Mouse (Mus musculus) hindbrain, embryonic 15.5 days (tissue): ENCODE measurements around the gene Pla2g1b. TPM values are rescaled to one million over a fixed set of nuclear protein-coding genes. Genes with fewer than 3 reads are reported as not detected.
"Not testable (repeated sequence)": the region's sequence is repeated elsewhere in the genome, so short reads cannot be mapped to it uniquely, and the experiment has no call there.

ENCODE experiments used
- ATAC-seq: fragments of 200-750 bp; cut with Nextera tagmentation; 2 replicates; pipeline ENCODE4 v1.8.0; 2017; ENCODE audit warnings: low read depth, moderate number of reproducible peaks, moderate TSS enrichment; ENCODE audit not compliant: low FRiP score
- H3K27ac ChIP-seq: fragments of 300-500 bp; sonication (generic); replicated peaks from 2 replicates; pipeline ENCODE4 v1.5.1; 2015; ENCODE audit warnings: mild to moderate bottlenecking, inconsistent platforms
- H3K27me3 ChIP-seq: fragments of 300-500 bp; sonication (generic); 2 replicates; pipeline ENCODE4 v1.6.1; 2015; ENCODE audit warnings: control low read depth, inconsistent platforms
- H3K36me3 ChIP-seq: fragments of 300-500 bp; sonication (generic); 2 replicates; pipeline ENCODE4 v1.6.1; 2015; ENCODE audit warnings: control low read depth, inconsistent platforms
- H3K4me1 ChIP-seq: fragments of 300-500 bp; sonication (generic); replicated peaks from 2 replicates; pipeline ENCODE4 v1.6.1; 2015; ENCODE audit warnings: control low read depth, inconsistent platforms
- H3K4me2 ChIP-seq: fragments of 300-500 bp; sonication (generic); 2 replicates; pipeline ENCODE4 v1.6.1; 2015; ENCODE audit warnings: moderate library complexity, mild to moderate bottlenecking, inconsistent platforms
- H3K4me3 ChIP-seq: fragments of 300-500 bp; sonication (generic); 2 replicates; pipeline ENCODE4 v1.5.1; 2015; ENCODE audit warnings: mild to moderate bottlenecking, inconsistent platforms
- H3K9ac ChIP-seq: fragments of 300-500 bp; sonication (generic); 2 replicates; pipeline ENCODE4 v1.6.1; 2015; ENCODE audit warnings: inconsistent platforms
- H3K9me3 ChIP-seq: fragments of 300-500 bp; sonication (generic); 2 replicates; pipeline ENCODE4 v1.6.1; 2016; ENCODE audit warnings: control low read depth, inconsistent platforms
- whole genome bisulfite sequencing: fragments of 180-500 bp; shearing (Covaris S2); methylation state at CpG from one replicate; pipeline ENCODE4 v1.1.7; 2015; 5-methylcytosine and 5-hydroxymethylcytosine counted together
- polyA plus RNA-seq: library from polyadenylated mRNA; unstranded; fragments of >200 nt; fragmentation: Nextera tagmentation; extraction: Ambion mirVana; gene quantifications from 2 replicates; pipeline ENCODE4 v1.2.1, GENCODE M21; 2015

Gene Pla2g1b
- polyA plus RNA-seq, 1 experiment from 2014 or later, result not detected

- no peaks in the 10 kb centered on the region for H3K36me3 ChIP-seq
- WGBS, result 90% methylated on average over 7 of the region's 7 CpGs
- H3K4me1 ChIP-seq, result peaks cover 49% of the 10 kb centered on the region
- no peak overlapping the region for H3K9ac ChIP-seq
- H3K4me2 ChIP-seq, result no peak overlapping the region
- H3K27ac ChIP-seq, result no peak overlapping the region
- H3K27me3 ChIP-seq, result no peaks in the 10 kb centered on the region
- no peaks in the 10 kb centered on the region for H3K9me3 ChIP-seq
- no peak overlapping the region for H3K4me3 ChIP-seq
- ATAC-seq, result no peak
Measured at GRCm38 (mm10) chr5:115512375-115512774, 46.3 kb downstream of the Pla2g1b start.

GRCm38 (mm10) chr5:115513246-115513645 lies 47.2 kb downstream of the Pla2g1b start:
- no peak overlapping the region for H3K9ac ChIP-seq
- H3K27ac ChIP-seq, result no peak overlapping the region
- no peak overlapping the region for H3K4me2 ChIP-seq
- peaks cover 40% of the 10 kb centered on the region for H3K4me1 ChIP-seq
- no peaks in the 10 kb centered on the region for H3K36me3 ChIP-seq
- WGBS, result 95% methylated on average over 14 of the region's 14 CpGs
- no peaks in the 10 kb centered on the region for H3K9me3 ChIP-seq
- ATAC-seq, result no peak
- H3K4me3 ChIP-seq, result no peak overlapping the region
- H3K27me3 ChIP-seq, result no peaks in the 10 kb centered on the region

GRCm38 (mm10) chr5:115513721-115514120 lies 47.7 kb downstream of the Pla2g1b start:
- Histone ChIP-seq H3K9ac (no peak overlapping the region), H3K4me2 (no peak overlapping the region), H3K4me1 (peaks cover 35% of the 10 kb centered on the region), H3K27ac (no peak overlapping the region), H3K27me3 (no peaks in the 10 kb centered on the region), H3K9me3 (no peaks in the 10 kb centered on the region), H3K36me3 (no peaks in the 10 kb centered on the region), H3K4me3 (no peak overlapping the region)
- ATAC-seq, result no peak
- WGBS, result 95% methylated on average over 16 of the region's 16 CpGs

DNA sequence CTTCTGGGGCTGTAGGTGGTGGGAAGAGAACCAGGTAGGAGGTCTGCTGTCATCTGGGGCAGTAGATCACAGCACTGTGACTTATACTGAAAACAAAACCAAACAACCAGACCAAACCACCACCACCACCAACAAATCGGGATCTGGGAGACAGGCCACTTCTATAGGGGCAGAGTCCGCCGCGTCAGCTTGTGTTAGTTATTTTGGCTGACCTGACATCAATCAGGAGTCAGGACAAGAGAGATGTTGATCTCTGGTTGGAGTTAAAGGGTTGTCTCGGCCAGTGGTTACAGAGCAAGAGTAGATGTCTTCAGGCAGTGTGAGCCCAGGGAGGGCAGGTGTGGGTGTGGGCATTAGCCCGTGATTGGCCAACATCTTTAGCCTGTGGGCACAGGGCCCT lies 48.3 kb downstream of the Pla2g1b start:
- Histone ChIP-seq H3K27me3 (no peaks in the 10 kb centered on the region), H3K36me3 (no peaks in the 10 kb centered on the region), H3K4me2 (no peak overlapping the region), H3K4me3 (no peak overlapping the region), H3K4me1 (peaks cover 29% of the 10 kb centered on the region), H3K27ac (peak overlapping the region; percentile 72; the same call in 1 of the 2 replicates), H3K9ac (no peak overlapping the region), H3K9me3 (no peaks in the 10 kb centered on the region)
- no peak for ATAC-seq
- WGBS, result 83% methylated on average over 6 of the region's 6 CpGs

DNA sequence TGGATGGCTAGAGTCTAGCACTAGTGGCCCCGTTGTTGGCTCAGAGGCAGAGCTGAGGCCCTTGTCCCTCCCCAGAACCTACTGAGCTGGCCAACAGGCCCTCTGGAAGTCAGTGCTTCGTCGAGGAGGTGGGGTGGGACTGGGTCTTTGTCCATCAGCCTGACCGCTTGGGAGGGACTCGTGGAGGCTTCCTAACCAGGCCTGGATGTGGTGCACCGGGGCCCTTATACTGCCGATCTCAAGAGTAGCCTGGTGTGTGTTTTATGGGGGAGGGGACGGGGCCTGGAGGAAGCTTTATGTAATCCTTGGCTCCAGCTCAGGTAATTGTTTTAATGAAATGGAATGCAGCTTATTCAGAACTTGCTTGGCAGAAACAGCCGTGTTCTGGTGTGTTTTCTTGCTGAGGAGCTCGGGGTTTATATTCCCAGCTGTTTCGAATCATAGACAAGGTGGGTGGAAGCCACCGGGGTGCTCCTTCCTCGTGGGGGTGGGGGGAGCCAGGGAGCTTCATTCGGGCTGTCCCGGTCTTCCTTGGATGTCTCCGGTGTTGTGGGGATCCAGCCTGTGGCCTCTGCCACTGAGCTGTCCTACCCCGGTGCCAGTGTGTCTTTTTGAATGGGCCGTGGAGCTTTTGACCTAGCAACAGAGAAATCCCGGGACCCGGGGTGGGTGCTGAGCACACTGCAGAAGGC lies 49.0 kb downstream of the Pla2g1b start:
- Histone ChIP-seq H3K4me1 (peaks cover 22% of the 10 kb centered on the region), H3K9ac (no peak overlapping the region), H3K27ac (peak overlapping the region; percentile 72), H3K4me2 (0 out of 2 replicates have a peak overlapping the region, but pooled peaks have one; percentile 4), H3K4me3 (no peak overlapping the region), H3K9me3 (no peaks in the 10 kb centered on the region), H3K27me3 (no peaks in the 10 kb centered on the region), H3K36me3 (no peaks in the 10 kb centered on the region)
- 67% methylated on average over 20 of the region's 20 CpGs for WGBS
- 0 out of 2 replicates have a peak, but pooled peaks have one; percentile 55 for ATAC-seq

GRCm38 (mm10) chr5:115516081-115516907 lies 50.2 kb downstream of the Pla2g1b start:
- WGBS, result 74% methylated on average over 32 of the region's 32 CpGs
- H3K36me3 ChIP-seq, result no peaks in the 10 kb centered on the region
- no peak overlapping the region for H3K4me3 ChIP-seq
- H3K27ac ChIP-seq, result 0 out of 2 replicates have a peak overlapping the region, but pooled peaks have one; percentile 34
- peaks cover 16% of the 10 kb centered on the region for H3K4me1 ChIP-seq
- ATAC-seq, result no peak
- H3K9me3 ChIP-seq, result no peaks in the 10 kb centered on the region
- H3K27me3 ChIP-seq, result no peaks in the 10 kb centered on the region
- no peak overlapping the region for H3K4me2 ChIP-seq
- H3K9ac ChIP-seq, result no peak overlapping the region

DNA sequence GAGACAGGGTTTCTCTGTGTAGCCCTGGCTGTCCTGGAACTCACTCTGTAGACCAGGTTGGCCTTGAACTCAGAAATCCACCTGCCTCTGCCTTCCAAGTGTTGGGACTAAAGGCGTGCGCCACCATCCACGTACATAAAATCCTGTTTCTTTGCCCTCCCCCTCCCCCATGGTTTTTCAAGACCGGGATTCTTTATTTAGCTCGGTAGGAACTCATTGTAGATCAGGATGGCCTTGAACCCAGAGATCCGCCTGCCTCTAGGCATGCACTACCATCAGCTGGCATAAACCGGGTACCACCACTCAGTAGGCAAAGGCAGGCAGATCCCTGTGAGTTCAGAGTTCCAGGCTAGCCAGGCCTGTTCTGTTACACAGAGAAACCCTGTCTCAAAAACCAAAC lies 50.8 kb downstream of the Pla2g1b start:
- Histone ChIP-seq H3K4me3 (no peak overlapping the region), H3K27me3 (no peaks in the 10 kb centered on the region), H3K9ac (no peak overlapping the region), H3K4me2 (no peak overlapping the region), H3K27ac (no peak overlapping the region; the same call in 1 of the 2 replicates), H3K36me3 (no peaks in the 10 kb centered on the region), H3K9me3 (no peaks in the 10 kb centered on the region), H3K4me1 (peaks cover 16% of the 10 kb centered on the region)
- ATAC-seq, result no peak
- WGBS, result 93% methylated on average over 7 of the region's 7 CpGs

DNA sequence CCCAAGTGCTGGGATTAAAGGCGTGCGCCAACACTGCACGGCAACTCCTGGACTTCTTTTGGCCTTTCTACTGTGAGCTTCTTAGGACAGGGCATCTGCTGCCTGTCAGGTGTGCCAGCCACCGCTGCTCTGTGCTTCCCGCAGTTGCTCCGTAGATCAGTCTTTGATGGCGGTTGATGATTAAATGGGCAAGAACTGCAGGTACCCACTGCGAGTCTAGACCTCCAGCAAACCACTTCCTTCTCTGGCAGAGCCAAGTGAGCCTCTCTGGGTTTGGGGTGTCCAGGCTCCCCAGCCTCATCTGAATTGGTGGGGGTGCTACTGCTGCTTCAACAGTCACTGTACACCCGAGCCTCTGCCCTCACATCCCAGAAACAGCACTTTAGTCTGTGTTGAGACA lies 51.4 kb downstream of the Pla2g1b start:
- WGBS, result 94% methylated on average over 9 of the region's 9 CpGs

DNA sequence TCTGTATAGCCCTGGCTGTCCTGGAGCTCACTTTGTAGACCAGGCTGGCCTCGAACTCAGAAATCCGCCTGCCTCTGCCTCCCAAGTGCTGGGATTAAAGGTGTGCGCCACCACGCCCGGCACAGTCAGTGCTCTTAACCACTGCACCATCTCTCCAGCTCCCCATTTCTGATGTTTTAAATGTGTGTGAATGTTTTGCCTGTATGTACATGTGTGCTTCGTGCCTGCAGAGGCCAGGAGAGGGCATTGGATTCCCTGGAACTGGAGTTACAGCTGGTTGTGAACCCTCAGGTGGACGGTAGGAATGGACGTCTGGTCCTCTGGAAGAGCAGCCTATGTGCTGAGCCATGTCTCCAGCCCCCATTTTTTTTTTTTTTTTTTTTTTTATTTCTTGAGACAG lies 52.2 kb downstream of the Pla2g1b start:
- not testable (repeated sequence) for H3K9me3 ChIP-seq, H3K27me3 ChIP-seq, H3K27ac ChIP-seq, H3K4me2 ChIP-seq, H3K9ac ChIP-seq, ATAC-seq, H3K36me3 ChIP-seq, H3K4me3 ChIP-seq
- 97% methylated on average over 8 of the region's 8 CpGs for WGBS
- H3K4me1 ChIP-seq, result peaks cover 16% of the 10 kb centered on the region

More for the DNA sequence above, 51.4 kb downstream of the Pla2g1b start:
- H3K4me3 ChIP-seq, result no peak overlapping the region
- H3K27me3 ChIP-seq, result no peaks in the 10 kb centered on the region
- H3K4me2 ChIP-seq, result no peak overlapping the region
- H3K9me3 ChIP-seq, result no peaks in the 10 kb centered on the region
- ATAC-seq, result no peak
- H3K27ac ChIP-seq, result no peak overlapping the region
- H3K36me3 ChIP-seq, result no peaks in the 10 kb centered on the region
- no peak overlapping the region for H3K9ac ChIP-seq
- peaks cover 16% of the 10 kb centered on the region for H3K4me1 ChIP-seq

DNA sequence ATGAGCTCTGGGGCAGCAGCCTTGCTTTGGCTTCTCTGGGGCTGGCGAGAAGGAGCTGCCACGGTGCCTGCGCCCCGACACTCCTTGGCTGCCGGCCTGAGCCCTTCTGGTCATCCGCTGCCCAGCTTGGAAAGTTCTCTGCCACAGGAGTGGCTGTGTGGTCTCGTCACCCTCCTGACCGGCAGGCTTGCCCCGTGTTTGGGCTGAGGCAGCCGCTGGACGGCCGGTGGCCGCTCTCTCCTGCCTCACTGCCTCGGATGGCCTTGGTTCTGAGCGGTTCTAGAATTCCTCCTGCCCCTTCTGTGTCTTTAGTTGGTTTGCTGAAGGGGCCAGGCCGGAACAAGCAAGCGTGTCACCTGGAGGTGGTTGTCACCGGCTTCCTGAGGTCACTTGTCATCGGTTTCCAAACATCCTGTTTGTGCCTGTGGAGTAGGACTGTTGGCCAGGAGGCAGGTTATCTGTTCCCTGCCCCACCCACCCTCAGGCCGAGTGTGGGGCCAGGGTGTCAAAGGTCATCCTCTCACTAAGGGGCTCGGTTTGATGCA lies 54.3 kb downstream of the Pla2g1b start:
- 77% methylated on average over 21 of the region's 21 CpGs for WGBS
- no peaks in the 10 kb centered on the region for H3K36me3 ChIP-seq
- H3K9me3 ChIP-seq, result no peaks in the 10 kb centered on the region
- no peak overlapping the region for H3K4me2 ChIP-seq
- H3K4me1 ChIP-seq, result peaks cover 13% of the 10 kb centered on the region
- H3K27me3 ChIP-seq, result no peaks in the 10 kb centered on the region
- peak overlapping the region; percentile 40 for H3K27ac ChIP-seq
- H3K9ac ChIP-seq, result no peak overlapping the region
- ATAC-seq, result no peak
- H3K4me3 ChIP-seq, result no peak overlapping the region

- 71% methylated on average over 21 of the region's 21 CpGs for WGBS
- ATAC-seq, result no peak
- Histone ChIP-seq H3K27ac (0 out of 2 replicates have a peak overlapping the region, but pooled peaks have one; percentile 51), H3K9me3 (no peaks in the 10 kb centered on the region), H3K9ac (no peak overlapping the region), H3K4me1 (peaks cover 10% of the 10 kb centered on the region), H3K27me3 (no peaks in the 10 kb centered on the region), H3K4me2 (no peak overlapping the region; the same call in 1 of the 2 replicates), H3K4me3 (no peak overlapping the region), H3K36me3 (no peaks in the 10 kb centered on the region)
Measured at GRCm38 (mm10) chr5:115521553-115522461, 55.7 kb downstream of the Pla2g1b start.
